10 mouse cellular contexts compared by ENCODE assay signal in genomic region chr8:114438236-114438635, GRCm38 (mm10). TPM values are rescaled to one million over a fixed set of nuclear protein-coding genes. Genes with fewer than 3 reads are reported as not detected.
A peak's percentile ranks its signal among the peaks of the same experiment; 100 is the strongest.
DNase-seq lines count a peak whose midpoint lies in the region; ATAC-seq lines count a peak whose summit lies in the region.
"Had no signal": no experiment of that assay in that cellular context is flagged by ENCODE, and none has a peak within 500 bp of the region (broad histone marks: within the 10 kb centered on the region; RNA-seq: fewer than 3 reads in every experiment).

No protein-coding gene starts in this region.

- no peak overlapping the region for H3K4me3 ChIP-seq in midbrain, embryonic 14.5 days (replicated peaks; ENCODE audit: low read depth, low read length)
- no peak overlapping the region for H3K4me3 ChIP-seq in midbrain, embryonic 13.5 days (replicated peaks)
- H3K4me3 ChIP-seq in liver, embryonic 12.5 days, result no peak overlapping the region

- H3K9me3 ChIP-seq in midbrain, embryonic 14.5 days (ENCODE audit: control insufficient read depth, low read length), result no peaks in the 10 kb centered on the region
- no peaks in the 10 kb centered on the region for H3K9me3 ChIP-seq in midbrain, embryonic 13.5 days
- no peaks in the 10 kb centered on the region for H3K9me3 ChIP-seq in liver, embryonic 12.5 days (replicated peaks)
- H3K9me3 ChIP-seq: stomach, embryonic 15.5 days had no signal

- H3K4me2 ChIP-seq in midbrain, embryonic 14.5 days (ENCODE audit: low read length), result no peak overlapping the region
- no peak overlapping the region for H3K4me2 ChIP-seq in midbrain, embryonic 13.5 days (replicated peaks)
- H3K4me2 ChIP-seq in liver, embryonic 12.5 days, result peak overlapping the region; percentile 93; the same call in 1 of the 2 replicates

- ATAC-seq in midbrain, embryonic 14.5 days (ENCODE audit: low FRiP score, low TSS enrichment), result no peak
- no peak for ATAC-seq in midbrain, embryonic 13.5 days
- peak; percentile 24; the same call in 1 of the 2 replicates for ATAC-seq in granulocyte monocyte progenitor cell, adult 5-6 weeks (replicated peaks; ENCODE audit: poor library complexity, severe bottlenecking)
- ATAC-seq in liver, embryonic 12.5 days, result no peak

- H3K36me3 ChIP-seq in midbrain, embryonic 14.5 days (ENCODE audit: control insufficient read depth, insufficient read depth, low read length), result no peaks in the 10 kb centered on the region
- H3K36me3 ChIP-seq in midbrain, embryonic 13.5 days, result no peaks in the 10 kb centered on the region
- no peaks in the 10 kb centered on the region for H3K36me3 ChIP-seq in liver, embryonic 12.5 days
- H3K36me3 ChIP-seq: stomach, embryonic 15.5 days had no signal

- no peak overlapping the region for H3K9ac ChIP-seq in midbrain, embryonic 14.5 days (replicated peaks; ENCODE audit: low read length)
- H3K9ac ChIP-seq in midbrain, embryonic 13.5 days (replicated peaks), result no peak overlapping the region
- no peak overlapping the region for H3K9ac ChIP-seq in liver, embryonic 12.5 days
- H3K9ac ChIP-seq: stomach, embryonic 15.5 days had no signal

- WGBS in midbrain, embryonic 14.5 days, result 11% methylated on average over 6 of the region's 6 CpGs
- 13% methylated on average over 6 of the region's 6 CpGs for WGBS in midbrain, embryonic 13.5 days
- 7% methylated on average over 6 of the region's 6 CpGs for WGBS in liver, embryonic 12.5 days (ENCODE audit: insufficient replicate concordance)

- peak; percentile 41 to 75 for DNase-seq in adrenal gland, adult 18-20 months (ENCODE audit: low spot score in 2 of 2)
- DNase-seq in adrenal gland, postnatal 4 days (ENCODE audit: low spot score in 2 of 2), result no peak
- DNase-seq in midbrain, embryonic 14.5 days, result peak; percentile 85
- DNase-seq in c-Kit-positive CD71-positive TER-119-positive erythroid progenitor cells, embryonic 14.5 days (ENCODE audit: low spot score), result peak; percentile 68
- DNase-seq in right cerebral cortex, postnatal 4 days, result peak; percentile 83

- peaks cover 9% of the 10 kb centered on the region for H3K4me1 ChIP-seq in midbrain, embryonic 14.5 days (ENCODE audit: control insufficient read depth, insufficient read depth, low read length)
- peaks cover 11% of the 10 kb centered on the region for H3K4me1 ChIP-seq in midbrain, embryonic 13.5 days (replicated peaks)
- H3K4me1 ChIP-seq in liver, embryonic 12.5 days, result peaks cover 16% of the 10 kb centered on the region

- H3K27me3 ChIP-seq in midbrain, embryonic 14.5 days (ENCODE audit: control insufficient read depth, insufficient read depth, low read length), result no peaks in the 10 kb centered on the region
- H3K27me3 ChIP-seq in midbrain, embryonic 13.5 days, result no peaks in the 10 kb centered on the region
- no peaks in the 10 kb centered on the region for H3K27me3 ChIP-seq in liver, embryonic 12.5 days (replicated peaks)
- H3K27me3 ChIP-seq: stomach, embryonic 15.5 days had no signal

- H3K27ac ChIP-seq in midbrain, embryonic 14.5 days (replicated peaks; ENCODE audit: low read depth, low read length), result no peak overlapping the region
- H3K27ac ChIP-seq in midbrain, embryonic 13.5 days, result no peak overlapping the region
- no peak overlapping the region for H3K27ac ChIP-seq in liver, embryonic 12.5 days
- H3K27ac ChIP-seq: stomach, embryonic 15.5 days had no signal

RNA-seq across cellular contexts. Expression of gene Wwox, which starts 1.2 kb away (rescaled TPM):
- total RNA-seq in adrenal gland, adult 18-20 months (2021), result 10 to 100 TPM; 26.9 to 27.0 TPM
- total RNA-seq in adrenal gland, postnatal 4 days (2021), result 10 to 100 TPM; 28.8 to 30.2 TPM
- polyA plus RNA-seq in midbrain, embryonic 14.5 days (2014; fragmentation: Nextera tagmentation; extraction: Ambion mirVana), result 11.4 and 12.9 TPM in 2 replicates
- 12.3 and 12.4 TPM in 2 replicates for polyA plus RNA-seq in midbrain, embryonic 13.5 days (2015; fragmentation: Nextera tagmentation; extraction: Ambion mirVana)
- 23.3 and 25.5 TPM in 2 replicates for total RNA-seq in granulocyte monocyte progenitor cell, adult 5-6 weeks (2014; fragmentation: Nextera tagmentation)
- total RNA-seq in granulocyte monocyte progenitor cell, adult 5-6 weeks (2017), result 10.9 and 13.6 TPM in 2 replicates
- polyA plus RNA-seq in liver, embryonic 12.5 days (2016; fragmentation: Nextera tagmentation; extraction: Ambion mirVana), result 4.9 and 5.2 TPM in 2 replicates

RNA-seq across cellular contexts. Expression of gene Clec3a, which starts 20.4 kb away (rescaled TPM):
- not detected for total RNA-seq in adrenal gland, adult 18-20 months (2021)
- not detected for total RNA-seq in adrenal gland, postnatal 4 days (2021)
- polyA plus RNA-seq in midbrain, embryonic 14.5 days (2014; fragmentation: Nextera tagmentation; extraction: Ambion mirVana), result not detected in 2 replicates
- not detected in 2 replicates for polyA plus RNA-seq in midbrain, embryonic 13.5 days (2015; fragmentation: Nextera tagmentation; extraction: Ambion mirVana)
- not detected in 2 replicates for total RNA-seq in granulocyte monocyte progenitor cell, adult 5-6 weeks (2014; fragmentation: Nextera tagmentation)
- total RNA-seq in granulocyte monocyte progenitor cell, adult 5-6 weeks (2017), result not detected in 2 replicates
- not detected in 2 replicates for polyA plus RNA-seq in liver, embryonic 12.5 days (2016; fragmentation: Nextera tagmentation; extraction: Ambion mirVana)
- total RNA-seq: layer of hippocampus, postnatal 36 days had no signal

Comparison
In these comparisons a context has a peak if more than half of its experiments do, and no peak if none do; other contexts are left out.
1. DNase-seq: peak in adrenal gland, adult 18-20 months (2 of 2), midbrain, embryonic 14.5 days (single experiment), c-Kit-positive CD71-positive TER-119-positive erythroid progenitor cells, embryonic 14.5 days (single experiment) and right cerebral cortex, postnatal 4 days (single experiment); none in adrenal gland, postnatal 4 days (0 of 2).